Comparison of ENCODE assay signal across 32 mouse cellular contexts in genomic region chr13:42839358-42839757, GRCm38 (mm10).
"Had no signal": no experiment of that assay in that cellular context is flagged by ENCODE, and none has a peak within 500 bp of the region (broad histone marks: within the 10 kb centered on the region; RNA-seq: fewer than 3 reads in every experiment).

No protein-coding gene starts in this region.

- H3K27ac ChIP-seq: limb, embryonic 10.5 days; limb, embryonic 12.5 days; limb, embryonic 13.5 days; limb, embryonic 15.5 days; liver, embryonic 12.5 days; liver, embryonic 13.5 days; liver, embryonic 14.5 days; liver, embryonic 15.5 days; lung, embryonic 15.5 days; macrophage; midbrain, embryonic 10.5 days; midbrain, embryonic 12.5 days; midbrain, embryonic 13.5 days; midbrain, embryonic 15.5 days; neural tube, embryonic 12.5 days had no signal

- H3K4me2 ChIP-seq: limb, embryonic 12.5 days; limb, embryonic 13.5 days; limb, embryonic 15.5 days; liver, embryonic 11.5 days; liver, embryonic 12.5 days; liver, embryonic 13.5 days; liver, embryonic 15.5 days; lung, embryonic 14.5 days; lung, embryonic 15.5 days; midbrain, embryonic 11.5 days; midbrain, embryonic 12.5 days; midbrain, embryonic 13.5 days; midbrain, embryonic 15.5 days; neural tube, embryonic 12.5 days had no signal

- ATAC-seq: liver, embryonic 12.5 days; liver, postnatal 0 days; lung, postnatal 0 days; midbrain, embryonic 13.5 days; midbrain, embryonic 15.5 days; midbrain, embryonic 16.5 days had no signal

- H3K9ac ChIP-seq: limb, embryonic 12.5 days; limb, embryonic 13.5 days; limb, embryonic 15.5 days; liver, embryonic 12.5 days; liver, embryonic 13.5 days; liver, embryonic 14.5 days; liver, embryonic 15.5 days; liver, postnatal 0 days; lung, embryonic 14.5 days; lung, embryonic 15.5 days; midbrain, embryonic 12.5 days; midbrain, embryonic 13.5 days; midbrain, embryonic 15.5 days; neural tube, embryonic 12.5 days had no signal

- DNase-seq: left cerebral cortex, postnatal 4 days; liver; liver, embryonic 13.5 days; liver, postnatal 0 days; lung, adult 18-20 months; lung, adult 2 months; lung, embryonic 14.5 days; lung, postnatal 10 days; lung, postnatal 14 days; lung, postnatal 36 days; lung, postnatal 4 days; midbrain, embryonic 14.5 days had no signal

- H3K27me3 ChIP-seq: limb, embryonic 12.5 days; limb, embryonic 13.5 days; limb, embryonic 15.5 days; liver, embryonic 12.5 days; liver, embryonic 13.5 days; liver, embryonic 15.5 days; lung, embryonic 15.5 days; midbrain, embryonic 12.5 days; midbrain, embryonic 13.5 days; midbrain, embryonic 15.5 days; neural tube, embryonic 12.5 days had no signal

- H3K4me3 ChIP-seq: limb, embryonic 10.5 days; limb, embryonic 12.5 days; limb, embryonic 13.5 days; limb, embryonic 15.5 days; liver, embryonic 12.5 days; liver, embryonic 13.5 days; liver, embryonic 15.5 days; lung, embryonic 15.5 days; megakaryocyte, embryonic 14.5 days; midbrain, embryonic 10.5 days; midbrain, embryonic 12.5 days; midbrain, embryonic 13.5 days; midbrain, embryonic 15.5 days; myocyte; neural tube, embryonic 12.5 days had no signal

- H3K4me1 ChIP-seq: limb, embryonic 12.5 days; limb, embryonic 13.5 days; limb, embryonic 15.5 days; liver, embryonic 12.5 days; liver, embryonic 13.5 days; liver, embryonic 15.5 days; lung, embryonic 15.5 days had no signal

- H3K9me3 ChIP-seq: limb, embryonic 10.5 days; limb, embryonic 12.5 days; limb, embryonic 13.5 days; limb, embryonic 15.5 days; liver, embryonic 12.5 days; liver, embryonic 13.5 days; liver, embryonic 15.5 days; lung, embryonic 15.5 days; megakaryocyte, embryonic 14.5 days; midbrain, embryonic 10.5 days; midbrain, embryonic 12.5 days; midbrain, embryonic 13.5 days; midbrain, embryonic 15.5 days; neural tube, embryonic 12.5 days had no signal

- H3K36me3 ChIP-seq: limb, embryonic 10.5 days; limb, embryonic 12.5 days; limb, embryonic 13.5 days; limb, embryonic 15.5 days; liver, embryonic 12.5 days; liver, embryonic 13.5 days; liver, embryonic 15.5 days; lung, embryonic 15.5 days; midbrain, embryonic 10.5 days; midbrain, embryonic 12.5 days; midbrain, embryonic 13.5 days; midbrain, embryonic 15.5 days; neural tube, embryonic 12.5 days had no signal
